Mouse (Mus musculus): ENCODE results near the gene Ppa1.

Ppa1 gene

GRCm38 (mm10) chr10:61694870-61695670 lies 46.7 kb downstream of the Ppa1 start, which contains the start of gene Tysnd1:
TSS of gene Tysnd1 (plus strand) at chr10:61695514.
- intact Hi-C loops (cut with DNase I) = loop anchor here (5.0 kb wide), 1 partner anchor 37 kb away; no protein-coding TSS in a partner anchor

DNA sequence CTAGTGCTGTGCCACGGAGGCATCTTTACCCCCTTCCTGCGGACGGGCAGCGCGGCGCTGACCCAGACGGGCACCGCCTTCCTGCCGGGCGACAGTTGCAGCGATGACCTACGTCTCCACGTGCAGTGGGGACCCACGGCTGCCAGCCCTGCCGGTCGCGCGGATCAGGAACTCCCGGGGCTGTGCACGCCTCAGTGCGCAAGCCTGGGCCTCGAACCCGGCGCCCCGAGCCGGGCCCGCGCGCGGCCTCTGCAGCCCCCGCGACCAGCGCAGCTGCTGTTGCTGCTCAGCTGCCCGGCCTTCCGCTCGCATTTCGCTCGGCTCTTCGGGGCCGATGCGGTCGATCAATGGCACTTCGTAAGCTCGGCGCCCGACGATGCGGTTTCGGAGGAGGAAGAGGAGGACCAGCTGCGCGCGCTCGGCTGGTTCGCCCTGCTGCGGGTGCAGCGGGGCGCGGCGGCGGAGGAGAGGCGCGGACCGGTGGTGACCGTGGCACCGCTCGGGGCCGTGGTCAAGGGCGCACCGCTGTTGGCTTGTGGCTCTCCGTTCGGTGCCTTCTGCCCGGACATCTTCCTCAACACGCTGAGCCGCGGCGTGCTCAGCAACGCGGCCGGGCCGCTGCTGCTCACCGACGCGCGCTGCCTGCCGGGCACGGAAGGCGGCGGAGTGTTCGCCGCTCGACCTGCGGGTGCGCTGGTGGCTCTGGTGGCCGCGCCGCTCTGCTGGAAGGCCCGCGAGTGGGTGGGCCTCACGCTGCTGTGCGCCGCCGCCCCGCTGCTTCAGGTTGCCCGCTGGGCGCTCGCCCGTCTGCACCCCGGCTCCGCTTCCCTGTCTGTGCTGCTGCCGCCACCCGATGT lies 47.6 kb downstream of the Ppa1 start:
- intact Hi-C loops (cut with DNase I) = no loop called here

DNA sequence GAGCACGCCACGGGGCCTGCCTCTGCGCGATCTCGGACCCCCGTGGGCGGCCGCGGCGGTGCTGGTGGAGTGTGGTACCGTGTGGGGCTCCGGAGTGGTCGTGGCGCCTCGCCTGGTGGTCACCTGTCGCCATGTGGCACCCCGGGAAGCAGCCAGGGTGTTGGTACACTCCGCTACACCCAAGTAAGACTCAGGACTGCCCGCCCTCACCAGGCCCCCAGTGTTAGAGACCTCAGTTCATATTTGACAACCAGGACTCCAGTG lies 48.1 kb downstream of the Ppa1 start:
- intact Hi-C loops (cut with DNase I) = no loop called here

- intact Hi-C loops (cut with DNase I) = no loop called here
Observed at GRCm38 (mm10) chr10:61697028-61697427, 48.7 kb downstream of the Ppa1 start.

DNA sequence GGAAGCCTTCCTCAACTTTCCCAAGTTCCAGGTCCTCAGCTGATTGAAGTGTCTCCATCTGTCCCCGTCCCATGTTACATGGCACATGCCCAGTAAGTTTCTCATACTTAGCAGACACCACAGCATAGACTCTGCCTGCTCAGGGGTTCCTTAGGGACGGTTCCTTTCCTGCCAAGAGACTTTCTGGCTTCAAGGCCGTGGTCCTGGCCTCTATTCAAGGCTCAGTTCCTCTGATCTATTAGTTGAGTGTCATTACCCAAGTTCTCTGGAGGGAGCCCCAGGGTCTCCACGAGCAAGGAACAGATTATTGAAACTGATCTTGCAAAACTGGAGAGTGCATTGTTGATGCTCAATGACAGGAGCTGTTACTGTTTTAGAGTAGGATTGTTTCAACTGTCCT lies 56.3 kb downstream of the Ppa1 start:
- intact Hi-C loops (cut with DNase I) = no loop called here

DNA sequence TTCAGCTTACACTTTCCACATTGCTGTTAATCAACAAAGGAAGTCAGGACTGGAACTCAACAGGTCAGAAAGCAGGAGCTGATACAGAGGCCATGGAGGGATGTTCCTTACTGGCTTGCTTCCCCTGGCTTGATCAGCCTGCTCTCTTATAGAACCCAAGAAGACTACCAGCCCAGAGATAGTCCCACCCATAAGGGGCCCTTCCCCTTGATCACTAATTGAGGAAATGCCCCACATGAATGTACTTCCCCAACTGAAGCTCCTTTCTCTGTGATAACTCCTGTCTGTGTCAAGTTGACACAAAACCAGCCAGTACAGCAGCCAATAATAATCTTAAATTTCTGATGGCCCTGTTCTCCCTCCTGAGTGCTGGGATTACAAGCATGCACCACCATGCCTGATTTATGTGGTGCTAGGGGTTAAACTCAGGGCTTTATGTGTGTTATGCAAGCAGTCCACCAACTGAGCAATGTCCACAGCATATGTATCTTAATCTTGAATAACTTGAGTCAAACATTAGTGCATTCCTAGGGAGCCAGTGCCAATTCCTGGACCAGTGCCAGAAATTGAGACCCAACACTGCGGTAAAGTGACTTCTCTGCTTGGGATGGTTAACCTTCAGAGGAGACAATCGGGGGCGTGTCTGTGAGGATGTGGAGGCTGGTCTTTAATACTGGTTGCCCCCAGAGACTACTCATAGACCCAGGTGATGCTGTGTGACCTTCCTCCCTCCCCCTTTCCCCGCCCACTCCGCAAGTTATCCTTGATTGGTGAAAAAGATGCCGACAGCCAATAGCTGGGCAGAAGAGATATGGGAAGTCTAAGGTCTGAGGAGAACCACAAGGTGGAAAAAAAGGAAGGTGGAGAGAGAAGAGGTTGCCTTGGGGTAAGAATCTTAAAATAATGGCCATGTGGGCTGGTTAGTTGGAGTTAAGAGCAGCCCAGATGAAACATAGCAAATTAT lies 58.3 kb downstream of the Ppa1 start:
- intact Hi-C loops (cut with DNase I) = no loop called here

DNA sequence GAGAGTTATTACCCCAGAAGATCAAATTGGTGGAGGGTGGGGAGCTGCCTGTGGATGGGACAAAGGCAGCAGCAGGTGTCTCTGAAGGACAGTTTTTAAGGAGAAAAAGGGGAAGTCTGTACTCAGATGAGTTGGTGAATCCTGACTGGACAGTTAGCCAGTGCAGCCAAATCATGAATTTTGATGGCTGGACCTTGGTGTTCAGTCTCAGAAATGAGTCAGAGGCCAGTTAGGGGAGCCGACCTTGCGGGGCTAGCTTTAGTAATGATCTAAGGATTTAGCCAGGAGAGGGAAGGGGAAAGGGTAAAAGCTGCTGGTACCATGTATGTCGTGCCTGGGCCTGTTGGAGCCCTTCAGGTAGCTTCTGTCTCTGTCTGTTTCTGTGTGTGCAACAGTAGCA lies 65.2 kb downstream of the Ppa1 start:
- intact Hi-C loops (cut with DNase I) = no loop called here

- intact Hi-C loops (cut with DNase I) = no loop called here
Observed at GRCm38 (mm10) chr10:61714146-61714545, 65.8 kb downstream of the Ppa1 start.

DNA sequence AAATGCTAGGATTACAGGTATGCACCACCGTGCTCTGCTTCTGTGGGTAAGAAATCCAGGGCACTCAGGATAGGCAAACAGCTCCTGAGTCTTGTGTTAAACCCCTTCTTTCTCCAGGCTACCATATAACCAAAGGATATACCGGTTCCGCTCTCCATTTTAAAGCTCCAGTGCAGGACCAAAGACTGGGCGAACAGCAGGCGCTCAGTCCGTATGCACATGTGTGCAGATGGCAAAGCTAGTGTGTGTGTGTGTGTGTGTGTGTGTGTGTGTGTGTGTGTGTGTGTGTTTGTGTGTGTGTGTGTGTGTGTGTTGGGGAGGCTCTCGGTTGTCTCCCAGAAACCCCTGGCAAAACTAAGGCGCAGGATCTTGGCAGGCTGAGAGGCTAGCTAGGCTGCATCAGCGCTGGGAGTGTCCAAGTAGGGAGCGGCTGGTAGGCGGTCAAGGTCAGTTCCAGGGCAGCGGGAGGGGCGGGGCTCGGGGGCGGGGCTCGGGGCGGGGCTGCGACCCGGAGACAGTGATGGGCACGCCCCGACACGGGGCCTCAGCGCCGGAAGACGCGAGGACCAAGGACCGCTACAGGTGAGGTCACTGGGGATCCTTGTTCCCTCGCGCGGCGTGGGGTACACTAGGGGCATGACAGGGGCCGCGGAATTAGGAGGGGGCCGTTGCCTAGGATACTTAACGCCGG lies 66.6 kb downstream of the Ppa1 start, which contains the start of gene Aifm2:
Gene Aifm2, plus strand, starts transcription at position 493 of the 691 bp plus-strand sequence.
- intact Hi-C loops (cut with DNase I) = no loop called here

DNA sequence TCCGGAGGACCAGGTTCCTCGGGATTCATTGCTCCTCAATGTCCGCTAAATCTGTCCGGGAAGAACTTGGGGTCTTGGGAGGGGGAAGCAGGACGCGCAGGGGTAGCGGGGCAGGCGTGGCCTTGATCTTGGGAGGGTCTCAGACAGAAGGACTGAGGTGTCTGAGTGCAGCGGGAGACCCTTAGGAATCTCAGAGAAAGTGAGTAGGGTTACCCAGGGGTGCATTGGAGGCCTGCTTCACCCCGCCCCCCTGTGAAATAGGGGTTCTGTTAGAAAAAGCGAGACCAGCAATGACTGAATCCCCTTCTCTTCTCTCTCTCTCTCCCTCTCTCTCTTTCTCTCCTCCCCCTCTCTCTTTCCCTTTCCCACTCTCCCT lies 67.1 kb downstream of the Ppa1 start:
- intact Hi-C loops (cut with DNase I) = no loop called here

DNA sequence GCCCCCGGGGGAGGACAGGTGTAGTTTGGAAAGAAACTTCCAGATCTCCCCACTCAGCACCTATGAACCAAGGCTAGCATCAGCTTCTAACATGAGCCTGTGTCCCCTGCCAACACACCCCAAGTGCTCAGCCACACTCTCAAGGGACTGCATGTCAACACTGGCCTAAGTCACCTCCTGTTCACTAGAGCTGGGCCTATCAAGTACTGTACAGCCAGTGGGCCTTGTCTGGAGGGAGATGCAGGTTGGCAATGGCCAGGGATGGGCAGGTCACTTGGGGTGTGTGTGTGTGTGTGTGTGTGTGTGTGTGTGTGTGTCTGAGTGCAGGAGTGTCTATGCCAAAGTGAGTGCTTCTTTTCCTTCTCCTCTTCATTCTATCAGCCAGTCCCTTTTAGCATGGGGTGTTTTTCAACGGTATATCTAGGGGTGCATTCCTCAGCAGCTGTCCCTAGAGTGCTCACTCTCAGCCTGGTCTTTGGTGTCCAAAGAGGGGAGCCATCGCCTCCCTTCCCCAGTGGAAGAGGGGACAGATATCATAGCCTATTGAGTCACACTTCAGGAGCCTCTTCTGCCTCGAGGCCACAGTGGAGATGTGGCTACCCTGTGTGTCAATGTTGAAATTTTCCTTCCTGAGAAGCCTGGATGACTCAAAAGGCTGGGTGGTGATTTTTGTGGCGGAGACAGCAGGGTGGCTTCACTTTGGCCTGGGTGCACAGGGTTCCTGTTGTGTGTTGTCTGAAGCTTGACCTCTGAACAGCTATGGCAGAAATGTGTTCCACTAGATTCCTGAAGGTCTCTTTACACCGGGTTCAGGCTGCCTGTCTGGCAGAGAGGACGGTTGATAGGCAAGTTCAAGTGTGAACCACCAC lies 67.9 kb downstream of the Ppa1 start:
- intact Hi-C loops (cut with DNase I) = no loop called here

GRCm38 (mm10) chr10:61717406-61718296 lies 69.3 kb downstream of the Ppa1 start:
- intact Hi-C loops (cut with DNase I) = no loop called here

GRCm38 (mm10) chr10:61720331-61720730 lies 72.0 kb downstream of the Ppa1 start:
- intact Hi-C loops (cut with DNase I) = no loop called here

DNA sequence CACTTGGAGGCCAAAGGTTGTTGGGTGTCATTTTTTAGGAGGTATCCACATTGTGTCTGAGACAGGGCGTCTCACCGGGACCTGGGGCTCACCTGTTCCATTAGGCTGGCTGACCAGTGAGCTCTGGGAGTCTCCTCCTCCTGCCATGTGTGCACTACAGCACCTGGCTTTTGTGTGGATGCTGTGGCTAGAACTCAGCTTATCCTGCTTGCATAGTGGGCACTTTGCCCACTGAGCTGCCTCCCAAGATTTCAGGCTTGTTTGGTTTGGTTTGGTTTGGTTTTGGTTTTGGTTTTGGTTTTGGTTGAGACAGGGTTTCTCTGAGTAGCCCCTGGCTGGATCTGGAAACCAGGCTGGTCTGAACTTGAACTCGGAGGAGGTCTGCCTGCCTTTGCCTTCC lies 73.9 kb downstream of the Ppa1 start:
- intact Hi-C loops (cut with DNase I) = no loop called here

DNA sequence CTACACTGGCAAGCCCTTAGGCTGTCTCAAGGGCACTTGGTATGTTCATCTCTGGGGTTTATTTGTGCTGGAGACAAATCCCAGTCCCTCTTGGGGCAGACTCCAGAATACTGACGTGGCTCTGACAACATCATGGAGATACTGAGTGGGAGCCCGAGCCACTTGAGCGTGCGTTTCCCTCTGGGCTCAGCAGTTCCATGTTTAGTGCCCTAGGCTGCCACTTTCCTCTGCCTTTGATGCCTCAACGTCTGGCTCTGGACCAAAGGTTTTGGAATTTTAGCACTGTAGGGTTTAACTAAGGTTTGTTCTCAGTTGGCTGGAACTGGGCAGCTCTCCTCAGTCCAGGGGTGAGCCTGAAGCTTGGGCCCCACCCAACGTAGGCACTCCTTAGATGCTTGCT lies 74.9 kb downstream of the Ppa1 start:
- intact Hi-C loops (cut with DNase I) = no loop called here

Data from adrenal gland (tissue).